Mouse (Mus musculus) liver, embryonic 14.5 days (tissue): Measurements from ENCODE around the gene Agpat2. TPM values are rescaled to one million over a fixed set of nuclear protein-coding genes. Genes with fewer than 3 reads are reported as not detected.

Experiments used
- ATAC-seq: fragments of 200-750 bp; cut with Nextera tagmentation; 2 replicates; pipeline ENCODE4 v1.8.0; 2017; ENCODE audit warnings: moderate number of reproducible peaks, mild to moderate bottlenecking, moderate library complexity; ENCODE audit not compliant: insufficient read depth
- DNase-seq, 3 experiments: peaks; one replicate each; pipeline ENCODE4 v3.0.0-alpha.2; 2012 to 2013; ENCODE audit warnings: low read depth in 3 of 3, low spot score in 3 of 3
- H3K27ac ChIP-seq: fragments of 300-500 bp; sonication (generic); 2 replicates; pipeline ENCODE4 v1.5.1; 2014; ENCODE audit warnings: moderate library complexity, mild to moderate bottlenecking, control low read depth, inconsistent platforms
- H3K27me3 ChIP-seq: fragments of 300-500 bp; sonication (generic); 2 replicates; pipeline ENCODE4 v1.6.1; 2014; ENCODE audit warnings: mild to moderate bottlenecking, low read length, moderate library complexity; ENCODE audit not compliant: control insufficient read depth, insufficient read depth
- H3K36me3 ChIP-seq: fragments of 300-500 bp; sonication (generic); replicated peaks from 2 replicates; pipeline ENCODE4 v1.6.1; 2014; ENCODE audit warnings: low read depth; ENCODE audit not compliant: control insufficient read depth, insufficient read depth
- H3K4me1 ChIP-seq, 2 experiments: fragments of 200-500 bp in 1 of 2; fragments of 300-500 bp in 1 of 2; sonication (generic) in 1 of 2; replicated peaks; 2 replicates each; pipeline ENCODE4 v1.6.1; 2012 to 2014; ENCODE audit warnings: antibody characterized with exemption in 1 of 2, inconsistent platforms in 1 of 2, low read length in 1 of 2; ENCODE audit not compliant: control insufficient read depth in 2 of 2, insufficient read depth in 2 of 2
- H3K4me2 ChIP-seq: fragments of 300-500 bp; sonication (generic); 2 replicates; pipeline ENCODE4 v1.6.1; 2014; ENCODE audit warnings: low read depth, mild to moderate bottlenecking, control low read depth, moderate library complexity
- H3K4me3 ChIP-seq, 2 experiments: fragments of 200-500 bp in 1 of 2; fragments of 300-500 bp in 1 of 2; sonication (generic) in 1 of 2; 2 replicates each; pipeline ENCODE4 v1.5.1; 2012 to 2014; ENCODE audit warnings: low read depth in 2 of 2, low read length in 2 of 2, mild to moderate bottlenecking in 2 of 2, control low read depth in 1 of 2, inconsistent platforms in 1 of 2, moderate library complexity in 1 of 2; ENCODE audit not compliant: insufficient read depth in 1 of 2
- H3K9ac ChIP-seq: fragments of 300-500 bp; sonication (generic); replicated peaks from 2 replicates; pipeline ENCODE4 v1.6.1; 2014; ENCODE audit warnings: mild to moderate bottlenecking, control low read depth, moderate library complexity
- H3K9me3 ChIP-seq: fragments of 300-500 bp; sonication (generic); 2 replicates; pipeline ENCODE4 v1.6.1; 2016; ENCODE audit warnings: low read length, mixed read lengths; ENCODE audit not compliant: control insufficient read depth
- CTCF ChIP-seq: IDR thresholded peaks from 2 replicates; pipeline ENCODE4 v1.5.1; 2016; ENCODE audit warnings: antibody characterized with exemption, low read depth, control low read depth
- EP300 ChIP-seq: IDR thresholded peaks from 2 replicates; pipeline ENCODE4 v1.6.1; 2016; ENCODE audit warnings: antibody characterized with exemption, low read depth
- WGBS: fragments of 180-500 bp; shearing (Covaris S2); extraction: QIAGEN DNeasy Blood & Tissue Kit; methylation state at CpG from one replicate; pipeline ENCODE4 v1.1.7; 2014; ENCODE audit not compliant: insufficient replicate concordance; 5-methylcytosine and 5-hydroxymethylcytosine counted together
- polyA plus RNA-seq, 2 experiments: library from polyadenylated mRNA; depleted of rRNA in 1 of 2; stranded (reverse) in 1 of 2; unstranded in 1 of 2; fragments of >200 nt; fragmentation: Nextera tagmentation in 1 of 2; extraction: Ambion mirVana in 1 of 2; gene quantifications; 2 replicates each; pipeline versions ENCODE4 v1.2.1 to v1.2.3; 2012 to 2014

Gene Agpat2
- 27.2 and 29.8 TPM in 2 replicates for polyA plus RNA-seq (2012; rRNA removed)
- polyA plus RNA-seq (2014; fragmentation: Nextera tagmentation; extraction: Ambion mirVana): 31.4 and 32.8 TPM in 2 replicates

- H3K4me2 ChIP-seq: peak within 1 kb of the TSS; percentile 58
- under 1% methylated on average over 93 of the region's 103 CpGs for WGBS
Measured at GRCm38 (mm10) chr2:26603720-26604671, at the start of gene Agpat2. Gene Agpat2, minus strand, starts transcription at chr2:26604417.

GRCm38 (mm10) chr2:26646643-26647293, 42.6 kb upstream of the Agpat2 start:
- WGBS: 7% methylated on average over 3 of the region's 3 CpGs
- TF ChIP-seq EP300: no peak
- TF ChIP-seq CTCF: peak; percentile 100
- H3K36me3 ChIP-seq: no peaks in the 10 kb centered on the region

More at GRCm38 (mm10) chr2:26603720-26604671, at the start of gene Agpat2:
- peak within 1 kb of the TSS; percentile 54 to 64 for H3K4me3 ChIP-seq
- no peaks in the 10 kb centered on the region for H3K9me3 ChIP-seq
- H3K9ac ChIP-seq: peak within 1 kb of the TSS; percentile 14
- TF ChIP-seq EP300: no peak
- peak; percentile 49 for TF ChIP-seq CTCF
- no peak for DNase-seq
- no peak within 1 kb of the TSS for H3K27ac ChIP-seq
- peak; percentile 73 for ATAC-seq
- peaks cover 7% of the 10 kb centered on the region for H3K27me3 ChIP-seq
- H3K36me3 ChIP-seq: no peaks in the 10 kb centered on the region
- peaks cover 0 to 13% of the 10 kb centered on the region in 2 experiments; a peak in 2 of 4 replicates for H3K4me1 ChIP-seq

GRCm38 (mm10) chr2:26643942-26644341, 39.7 kb upstream of the Agpat2 start:
- H3K4me1 ChIP-seq: peaks cover 0 to 13% of the 10 kb centered on the region in 2 experiments
- no peak overlapping the region for H3K4me2 ChIP-seq
- ATAC-seq: no peak

More at GRCm38 (mm10) chr2:26646643-26647293, 42.6 kb upstream of the Agpat2 start:
- Histone ChIP-seq H3K9me3 (no peaks in the 10 kb centered on the region), H3K4me3 (no peak overlapping the region), H3K27me3 (no peaks in the 10 kb centered on the region), H3K4me2 (no peak overlapping the region), H3K9ac (no peak overlapping the region), H3K27ac (no peak overlapping the region), H3K4me1 (no peaks in the 10 kb centered on the region)
- peak; percentile 56 to 66 (median 61) for DNase-seq
- ATAC-seq: peak; percentile 88

GRCm38 (mm10) chr2:26641006-26641647, 36.9 kb upstream of the Agpat2 start:
- peaks cover 7 to 26% of the 10 kb centered on the region in 2 experiments for H3K4me1 ChIP-seq
- no peak overlapping the region for H3K4me2 ChIP-seq
- ATAC-seq (no peak), DNase-seq (no peak)
- peaks cover 20% of the 10 kb centered on the region for H3K36me3 ChIP-seq
- TF ChIP-seq CTCF (no peak), EP300 (no peak)
- H3K27me3 ChIP-seq: no peaks in the 10 kb centered on the region
- H3K9me3 ChIP-seq: no peaks in the 10 kb centered on the region
- no peak overlapping the region for H3K27ac ChIP-seq
- 25% methylated on average over 7 of the region's 7 CpGs for WGBS
- no peak overlapping the region for H3K4me3 ChIP-seq
- no peak overlapping the region for H3K9ac ChIP-seq

More at GRCm38 (mm10) chr2:26643942-26644341, 39.7 kb upstream of the Agpat2 start:
- H3K9me3 ChIP-seq: no peaks in the 10 kb centered on the region
- H3K27ac ChIP-seq: no peak overlapping the region
- no peak overlapping the region for H3K4me3 ChIP-seq
- TF ChIP-seq CTCF: peak; percentile 74
- TF ChIP-seq EP300: no peak
- H3K36me3 ChIP-seq: no peaks in the 10 kb centered on the region
- H3K27me3 ChIP-seq: no peaks in the 10 kb centered on the region
- DNase-seq: peak in 1 of 3 experiments; percentile 37
- WGBS: 32% methylated on average over 2 of the region's 2 CpGs
- no peak overlapping the region for H3K9ac ChIP-seq
